Mouse (Mus musculus): ENCODE measurements at regions not wholly inside any gene's neighbourhood (a gene's known extent, or its start where the extent isn't known, plus 50 kb on each side); places are given as distances from the start of the nearest gene placed in this dataset.

DNA sequence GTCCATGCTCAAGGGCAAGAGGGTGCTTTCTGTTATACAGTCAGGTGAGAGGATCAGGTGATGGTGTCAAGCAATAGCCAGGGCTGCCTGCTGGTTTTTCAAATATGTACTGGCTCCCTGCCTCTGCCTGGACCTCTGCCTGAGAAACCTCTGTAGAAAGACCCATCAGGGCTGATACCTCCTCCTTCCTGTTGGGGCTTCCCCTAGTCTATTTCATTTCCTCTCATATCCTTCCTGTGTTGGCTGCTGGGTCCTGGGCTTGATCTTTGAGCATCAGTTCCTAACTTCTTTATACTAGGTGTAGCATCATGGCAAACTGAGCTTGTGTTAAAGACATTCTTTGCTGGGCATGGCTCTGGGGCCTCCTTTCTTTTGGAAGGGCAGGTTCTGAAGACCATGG lies 89.5 kb downstream of the Tmem38b start:
- DNase-seq (ENCODE audit: low read depth, low spot score) = no peak

DNA sequence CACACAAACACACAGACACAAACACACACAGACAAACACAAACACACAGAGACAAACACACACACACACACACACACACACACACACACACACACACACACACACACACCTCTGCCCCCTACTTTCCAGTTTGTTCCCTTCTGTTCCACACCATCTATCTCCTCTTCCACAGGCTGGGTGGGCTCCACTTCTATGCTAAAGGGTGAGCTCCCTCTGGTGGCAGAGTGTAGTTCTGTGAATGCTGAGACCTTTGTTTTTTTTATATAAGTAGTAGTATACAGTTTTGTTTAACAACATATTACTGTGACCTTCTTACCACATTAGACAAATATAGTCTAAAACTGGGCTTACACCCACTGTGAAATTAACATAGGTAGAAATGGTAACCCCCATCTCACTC lies 93.3 kb downstream of the Tmem38b start:
- peak; percentile 61 for DNase-seq (ENCODE audit: low read depth, low spot score)

DNA sequence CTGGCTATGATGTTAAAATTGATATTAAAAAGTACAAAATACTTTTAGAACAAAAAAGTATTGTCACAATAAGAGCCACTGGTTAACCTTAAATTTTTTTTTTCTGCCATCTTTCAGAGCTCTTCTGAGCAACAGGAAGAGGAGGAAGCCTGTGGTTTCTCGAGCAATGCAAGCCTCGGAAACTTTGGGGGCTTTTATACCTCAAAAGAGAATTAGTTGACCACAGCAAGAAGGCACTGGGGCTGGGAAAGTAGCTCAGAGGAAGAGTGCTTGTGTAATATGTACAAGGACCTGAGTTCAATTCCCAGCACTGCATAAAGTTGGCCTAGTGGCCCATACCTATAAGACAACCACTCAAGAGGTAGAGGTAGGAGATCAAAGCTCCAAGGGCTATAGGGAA lies 94.7 kb downstream of the Tmem38b start:
- no peak for DNase-seq (ENCODE audit: low read depth, low spot score)

DNA sequence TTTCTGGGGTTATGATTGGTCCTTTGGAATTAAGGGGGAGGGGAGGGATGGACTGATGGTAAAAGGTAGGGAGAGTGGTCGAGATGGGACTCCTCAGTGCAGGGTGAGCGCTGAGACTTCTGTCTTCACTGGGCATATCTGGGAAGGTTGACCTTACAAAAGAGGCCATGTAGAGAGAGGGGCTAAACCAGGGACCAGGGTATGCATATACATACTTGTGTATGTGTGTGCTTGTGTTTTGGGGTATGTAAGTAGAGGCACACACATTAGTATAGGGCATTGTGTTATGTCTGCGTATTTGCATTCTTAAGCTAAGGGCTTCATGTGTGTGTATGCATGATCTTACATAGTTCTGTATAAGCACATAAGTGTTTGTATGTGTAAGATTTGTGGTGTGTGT lies 105.2 kb downstream of the Tmem38b start:
- DNase-seq (ENCODE audit: low read depth, low spot score) = no peak

DNA sequence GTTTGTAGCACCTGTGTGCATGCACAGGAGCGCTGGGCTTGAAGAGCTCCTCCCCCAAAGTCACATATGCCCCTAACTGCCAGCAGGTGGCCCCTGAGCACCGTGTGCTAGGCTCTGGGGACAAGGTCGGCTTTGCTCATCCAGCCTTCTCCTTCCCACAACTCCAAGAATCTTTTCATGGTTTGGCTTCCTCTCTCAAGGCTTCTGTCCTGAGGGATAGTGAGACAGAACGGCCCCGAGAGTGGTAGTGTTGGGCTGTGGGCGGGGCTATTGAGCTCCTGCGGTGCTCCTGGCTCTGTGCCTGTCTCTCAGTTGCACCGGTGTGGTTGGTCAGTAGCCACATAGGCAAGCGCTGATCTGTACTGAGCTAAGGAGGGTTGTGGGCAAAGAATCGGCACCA lies 105.7 kb downstream of the Tmem38b start:
- DNase-seq (ENCODE audit: low read depth, low spot score) = peak; percentile 88

DNA sequence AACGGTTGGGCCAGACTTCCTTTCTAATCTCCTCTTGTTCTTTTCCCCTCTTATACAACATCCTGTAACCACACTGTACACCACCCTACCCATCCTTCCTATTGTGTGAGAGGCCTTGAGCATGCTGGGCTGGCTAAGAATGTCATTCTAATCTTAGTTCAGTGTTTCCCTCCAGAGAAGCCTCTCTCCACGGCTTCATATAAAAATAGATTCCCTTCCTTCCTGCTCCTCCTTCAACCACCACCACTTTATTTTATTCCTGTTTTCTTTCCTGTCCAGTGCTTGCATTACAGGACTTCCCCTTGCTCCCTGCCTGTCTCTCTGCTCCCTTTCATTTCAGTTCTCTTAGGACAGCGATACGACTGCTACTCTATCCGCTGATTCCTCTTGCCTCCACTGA lies 109.5 kb downstream of the Tmem38b start:
- no peak for DNase-seq (ENCODE audit: low read depth, low spot score)

DNA sequence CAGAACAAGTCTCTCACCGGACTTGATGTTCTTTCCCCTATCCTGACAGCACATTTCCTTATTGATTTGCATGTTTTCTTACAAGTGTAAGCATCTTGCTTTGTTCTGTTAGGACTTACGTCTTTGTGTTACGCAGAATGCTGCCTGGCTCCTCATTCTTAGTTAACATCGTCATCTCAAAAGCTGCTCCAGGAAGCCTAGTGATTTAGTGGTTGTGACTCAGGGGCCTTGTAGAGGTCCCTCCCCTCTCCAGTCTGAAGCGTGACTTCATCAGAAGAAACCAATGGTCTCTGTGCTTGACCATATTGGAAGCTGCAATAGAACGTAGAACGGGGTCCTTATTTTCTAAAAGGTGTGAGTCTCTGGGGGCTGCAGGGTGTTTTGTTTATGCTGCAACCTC lies 122.9 kb downstream of the Tmem38b start:
- DNase-seq (ENCODE audit: low read depth, low spot score) = no peak

DNA sequence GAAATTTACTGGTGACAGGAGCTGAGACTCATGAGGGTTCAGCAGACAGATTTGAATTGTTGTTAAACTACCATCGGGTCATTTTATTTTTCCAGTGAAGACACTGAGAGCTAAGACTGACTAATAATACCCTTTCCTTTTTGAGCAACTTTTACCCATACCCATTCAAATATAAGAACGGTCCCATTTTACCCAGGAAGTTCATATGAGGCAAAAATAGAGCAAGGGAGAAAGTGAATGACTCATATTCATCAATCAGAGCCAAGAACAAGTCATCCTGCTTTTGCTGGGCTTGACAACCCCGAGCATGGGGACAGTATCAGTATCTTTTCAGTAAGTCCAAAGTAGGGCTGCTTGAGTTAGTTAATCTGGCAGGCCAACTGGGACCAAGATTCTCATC lies 123.3 kb downstream of the Tmem38b start:
- DNase-seq (ENCODE audit: low read depth, low spot score) = no peak

DNA sequence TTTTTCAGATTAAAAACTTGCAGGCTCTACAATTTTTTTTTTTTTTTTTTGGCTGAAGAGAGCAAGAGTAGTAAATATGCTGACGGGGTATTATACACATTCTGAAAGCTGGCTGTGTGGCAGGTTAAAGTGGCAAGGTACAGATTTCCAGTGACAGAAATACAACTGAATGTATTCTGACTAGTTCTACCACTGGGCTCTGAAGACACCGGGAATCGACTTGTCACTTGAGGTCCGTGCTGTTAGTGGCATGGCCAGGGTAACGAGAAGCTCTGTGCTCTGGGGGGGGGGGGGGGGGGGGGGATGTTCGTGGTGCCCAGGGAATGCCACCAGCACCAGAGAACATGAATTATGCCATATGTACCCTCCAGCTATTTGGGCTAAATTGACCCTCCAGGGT lies 124.7 kb downstream of the Tmem38b start:
- DNase-seq (ENCODE audit: low read depth, low spot score) = no peak

DNA sequence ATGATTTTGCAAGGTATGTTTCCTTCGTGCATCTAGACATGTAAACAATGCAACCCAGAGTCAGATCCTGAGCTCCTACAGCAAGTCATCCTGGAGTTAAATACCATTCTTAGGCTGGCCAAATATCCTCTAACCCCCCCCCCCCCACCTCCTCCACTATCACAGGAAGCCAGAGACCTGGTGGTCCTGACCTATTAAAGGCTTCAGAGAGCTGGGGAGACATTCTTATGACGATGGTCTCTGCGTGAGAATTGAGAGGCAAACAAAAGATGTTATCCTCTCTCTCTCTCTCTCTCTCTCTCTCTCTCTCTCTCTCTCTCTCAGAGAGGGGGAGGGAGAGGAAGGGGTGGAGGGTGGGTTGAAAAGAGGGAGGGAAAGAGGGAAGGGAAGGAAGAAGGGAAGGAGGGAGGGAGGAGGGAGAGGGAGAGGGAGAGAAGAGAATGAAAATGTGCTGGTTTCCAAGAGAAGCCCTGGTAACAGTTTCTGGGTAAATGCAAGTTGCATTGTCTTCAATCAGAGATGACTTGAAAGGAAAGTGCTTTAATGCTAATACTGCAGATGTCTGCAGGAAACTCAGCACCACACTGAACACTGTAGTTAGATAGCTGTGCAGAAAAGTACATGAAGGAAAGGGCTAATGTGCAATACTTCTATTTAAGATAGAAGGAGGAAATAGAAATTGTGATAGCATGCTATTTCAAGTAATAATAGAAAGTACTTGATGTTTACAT lies 125.3 kb downstream of the Tmem38b start:
- no peak for DNase-seq (ENCODE audit: low read depth, low spot score)

DNA sequence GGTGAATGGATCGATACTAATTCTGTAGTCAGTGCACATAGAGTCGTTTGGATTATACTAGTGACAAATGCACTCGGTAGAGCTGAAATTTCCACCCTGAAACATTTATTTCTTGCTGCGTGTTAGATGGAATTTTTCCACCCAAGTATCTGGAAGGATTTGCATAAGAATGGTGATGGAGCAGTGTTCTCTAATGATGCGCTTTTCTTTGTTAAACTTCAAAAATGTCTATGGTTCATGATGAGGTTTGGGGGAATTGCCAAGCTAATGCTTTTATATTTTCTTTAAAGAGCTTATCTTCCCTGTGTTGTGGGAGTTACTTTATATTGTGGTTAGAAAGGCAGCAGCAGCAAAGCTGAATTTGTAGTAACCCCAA lies 125.9 kb downstream of the Tmem38b start:
- DNase-seq (ENCODE audit: low read depth, low spot score) = no peak

DNA sequence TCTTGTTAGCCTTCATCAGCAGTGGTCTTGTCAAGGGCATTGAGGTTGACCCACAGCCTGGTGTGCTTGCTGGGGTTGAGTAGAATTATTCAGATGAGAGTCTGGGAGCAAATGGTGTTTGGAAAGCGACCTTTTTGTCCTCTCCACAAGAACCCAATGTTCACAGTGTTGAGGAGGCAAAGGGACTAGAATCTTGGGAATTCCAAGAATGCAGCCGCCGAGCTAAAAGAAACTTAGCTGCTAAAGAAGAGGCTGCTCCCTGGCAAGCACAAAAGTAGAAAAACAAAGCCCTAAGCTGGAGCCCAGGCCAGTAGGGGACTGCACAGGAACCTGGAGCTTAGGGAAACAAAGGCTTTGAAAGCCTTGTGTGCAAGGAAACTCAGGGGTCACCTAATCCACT lies 126.4 kb downstream of the Tmem38b start:
- peak; percentile 95 for DNase-seq (ENCODE audit: low read depth, low spot score)

DNA sequence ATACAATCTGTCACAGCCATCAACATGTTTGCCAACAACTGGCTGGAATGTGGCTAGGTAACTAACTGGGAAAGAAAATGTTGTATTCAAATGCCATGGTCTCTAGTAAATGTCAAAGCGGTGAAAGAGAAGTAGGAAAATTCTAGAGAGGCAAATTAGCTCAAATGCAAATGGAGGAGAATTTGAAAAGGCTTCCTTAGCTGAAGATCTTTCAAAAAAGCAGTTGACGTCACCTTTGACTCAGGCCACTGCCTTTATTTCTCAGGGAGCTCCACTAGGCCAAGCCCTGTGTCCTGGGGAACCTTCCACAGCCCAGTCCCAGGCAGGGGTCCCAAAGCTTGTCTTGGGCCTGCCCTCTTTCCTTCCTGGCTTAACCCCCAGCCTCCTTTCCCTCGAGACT lies 136.6 kb downstream of the Tmem38b start:
- no peak for DNase-seq (ENCODE audit: low read depth, low spot score)

DNA sequence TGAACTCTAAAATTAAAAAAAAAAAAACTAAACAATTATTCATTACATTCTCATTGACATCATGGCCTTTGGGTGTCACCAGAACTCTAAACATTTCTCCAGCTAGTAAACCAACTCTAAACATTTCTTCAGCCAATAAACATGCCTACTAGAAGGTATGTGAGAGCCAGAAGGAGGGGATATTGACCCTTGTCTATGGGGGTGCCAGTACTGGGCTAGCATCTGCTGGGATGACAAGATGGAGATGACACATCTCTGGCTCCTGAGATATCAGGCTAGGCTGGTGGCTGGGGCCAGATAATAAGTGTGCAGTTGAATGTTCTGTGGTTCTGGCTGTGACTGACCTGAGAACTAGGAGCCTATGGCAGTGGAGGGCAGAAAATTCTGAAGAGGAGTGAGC lies 144.6 kb downstream of the Tmem38b start:
- no peak for DNase-seq (ENCODE audit: low read depth, low spot score)

DNA sequence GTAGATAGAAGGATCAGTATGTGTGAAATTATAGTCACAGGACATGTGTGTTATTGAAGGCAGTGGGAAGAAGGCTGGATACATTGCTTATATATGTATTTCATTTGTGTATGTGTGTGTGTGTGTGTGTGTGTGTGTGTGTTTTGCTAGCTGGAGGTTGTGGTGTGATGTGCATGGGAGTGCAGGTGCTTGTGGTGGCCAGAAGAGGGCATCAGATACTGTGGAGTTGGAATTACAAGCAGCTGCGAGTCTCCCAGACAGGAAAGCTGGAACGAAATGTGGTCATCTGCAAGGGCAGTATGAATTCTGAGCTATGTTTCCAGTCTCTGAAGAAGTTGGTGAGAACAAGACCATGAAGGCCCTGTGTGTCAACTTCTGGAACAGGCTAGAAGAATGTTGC lies 145.1 kb downstream of the Tmem38b start:
- peak; percentile 25 for DNase-seq (ENCODE audit: low read depth, low spot score)

DNA sequence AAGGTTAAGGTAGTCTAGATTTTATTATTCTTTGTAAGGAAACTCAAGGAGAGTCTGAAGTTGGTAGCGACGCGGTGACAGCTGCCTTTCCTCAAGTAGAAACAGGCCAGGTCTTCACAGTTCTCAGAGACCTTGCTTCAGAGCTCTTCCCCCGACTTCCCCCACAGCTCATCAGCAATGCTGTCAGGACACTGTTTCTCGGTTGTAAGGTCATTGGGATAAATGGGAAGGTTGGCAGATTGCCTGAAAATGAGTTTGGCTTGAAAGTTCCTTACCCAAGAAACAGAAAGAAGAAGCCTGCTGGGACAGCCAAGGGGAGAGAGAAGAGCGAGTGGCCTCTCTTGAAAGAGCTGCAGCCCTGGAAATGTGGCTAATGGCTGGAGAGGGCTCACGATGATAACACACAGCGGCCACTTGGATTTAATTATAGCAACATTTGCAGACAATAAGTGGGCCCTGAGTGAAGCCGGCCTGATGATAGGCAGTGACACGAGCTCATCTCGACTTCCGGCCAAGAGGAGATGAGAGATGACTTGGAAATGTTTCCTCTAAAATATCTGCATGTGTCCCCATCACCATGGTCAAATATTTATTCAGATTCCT lies 150.3 kb downstream of the Tmem38b start:
- DNase-seq (ENCODE audit: low read depth, low spot score) = no peak

DNA sequence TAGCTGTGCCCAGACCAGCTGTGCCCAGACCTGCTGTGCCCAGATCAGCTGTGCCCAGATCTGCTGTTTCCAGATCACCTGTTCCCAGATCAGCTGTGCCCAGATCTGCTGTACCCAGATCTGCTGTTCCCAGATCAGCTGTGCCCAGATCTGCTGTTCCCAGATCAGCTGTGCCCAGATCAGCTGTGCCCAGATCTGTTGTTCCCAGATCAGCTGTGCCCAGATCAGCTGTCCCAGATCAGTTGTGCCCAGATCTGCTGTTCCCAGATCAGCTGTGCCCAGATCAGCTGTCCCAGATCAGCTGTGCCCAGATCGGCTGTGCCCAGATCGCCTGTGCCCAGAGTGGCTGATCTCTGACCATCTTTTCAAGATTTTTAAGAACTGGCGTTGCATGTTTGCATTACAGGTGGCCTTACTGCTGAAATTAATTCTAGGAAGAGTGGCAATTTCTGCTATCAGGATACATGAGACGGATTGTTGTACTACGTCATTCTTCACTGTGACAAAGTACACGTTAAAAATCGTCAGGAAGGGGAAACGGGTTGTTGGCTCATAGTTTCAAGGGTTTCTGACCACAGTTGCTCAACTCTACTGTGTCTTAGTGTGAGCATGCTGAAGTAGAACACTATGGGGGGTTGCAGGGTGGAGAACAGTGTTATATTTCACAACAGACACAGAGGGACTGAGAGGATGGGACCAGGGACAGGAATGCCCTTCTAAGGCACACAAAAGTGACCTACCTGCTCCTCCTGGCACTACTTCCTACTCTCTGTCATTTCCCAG lies 160.9 kb downstream of the Tmem38b start:
- no peak for DNase-seq (ENCODE audit: low read depth, low spot score)

DNA sequence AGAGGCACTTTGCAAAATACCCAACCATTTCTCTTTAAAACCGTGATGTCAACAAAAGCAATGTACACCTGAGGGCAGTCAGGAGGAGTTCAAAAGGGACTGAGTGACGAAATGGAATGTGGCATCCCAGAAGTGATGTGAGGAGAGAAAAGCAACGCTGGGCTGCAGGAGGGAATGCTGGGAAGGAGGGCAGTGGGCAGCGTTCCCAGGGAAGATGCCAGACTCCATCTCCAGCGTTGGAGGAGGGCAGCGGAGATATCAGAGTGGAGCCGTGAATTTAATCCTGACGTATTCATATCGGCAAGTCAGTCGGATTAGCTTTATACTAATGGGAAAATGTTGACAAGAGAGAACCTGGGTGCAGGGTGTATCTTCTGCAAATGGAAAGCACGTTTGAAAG lies 161.7 kb downstream of the Tmem38b start:
- no peak for DNase-seq (ENCODE audit: low read depth, low spot score)

DNA sequence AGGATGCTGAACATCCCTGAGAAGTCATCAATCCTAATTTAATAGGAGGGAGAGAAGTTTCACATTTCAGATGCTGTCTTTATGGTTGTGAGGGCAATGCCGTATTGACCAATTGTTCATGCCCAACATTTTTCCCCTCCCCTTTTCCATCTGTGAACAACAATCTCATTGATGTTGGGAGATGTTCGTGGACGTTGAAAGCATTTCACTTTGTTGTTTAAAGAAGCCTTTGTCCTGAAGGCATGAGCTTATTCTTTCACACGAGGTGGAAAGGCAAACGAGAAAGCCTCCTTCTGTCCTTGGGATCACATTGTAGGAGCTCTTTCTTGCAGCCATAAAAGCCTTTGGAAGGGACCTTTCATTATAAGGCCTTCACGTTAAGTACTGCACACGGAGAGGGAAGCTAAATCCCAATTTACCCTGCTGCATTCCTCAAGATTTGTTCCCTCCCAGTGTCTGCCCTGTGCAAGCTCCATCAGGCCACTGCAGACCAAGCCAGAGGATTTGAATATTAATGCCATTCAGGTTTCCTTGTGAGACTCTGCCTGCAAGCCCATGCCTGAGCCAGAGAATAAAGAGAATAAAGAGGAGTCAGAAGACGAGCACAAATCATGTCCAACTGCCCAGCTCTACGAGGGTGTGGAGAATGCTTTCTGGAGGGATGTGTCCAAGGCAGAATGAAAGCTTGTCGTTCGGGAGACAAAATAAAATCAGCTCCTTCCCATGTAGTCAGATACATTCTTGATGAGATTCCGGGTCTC lies 195.4 kb downstream of the Tmem38b start:
- no peak for DNase-seq (ENCODE audit: low read depth, low spot score)

DNA sequence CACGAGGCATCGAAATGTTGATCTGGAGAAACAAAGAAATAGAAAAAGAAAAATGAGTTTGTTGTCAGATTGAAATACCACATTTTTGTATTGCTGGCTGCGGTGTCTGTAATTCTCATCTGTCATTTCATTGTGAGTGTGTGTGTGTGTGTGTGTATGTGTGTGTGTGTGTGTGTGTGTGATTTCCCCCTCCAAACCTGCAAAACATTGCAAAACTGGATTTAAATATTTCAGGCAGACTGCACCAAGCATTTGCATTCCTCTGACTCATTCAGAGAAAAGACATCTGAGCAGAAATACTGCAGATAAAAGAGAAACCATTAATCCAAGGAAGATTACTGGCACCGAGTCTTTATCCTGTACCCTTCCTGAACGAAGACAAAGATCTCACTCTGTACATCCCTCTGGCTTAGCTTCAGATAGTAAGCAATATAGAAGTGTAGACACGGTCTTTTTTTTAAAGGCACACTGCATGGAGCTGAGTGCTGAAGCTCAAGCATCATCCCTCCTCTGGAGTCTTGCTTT lies 196.1 kb downstream of the Tmem38b start:
- no peak for DNase-seq (ENCODE audit: low read depth, low spot score)

DNA sequence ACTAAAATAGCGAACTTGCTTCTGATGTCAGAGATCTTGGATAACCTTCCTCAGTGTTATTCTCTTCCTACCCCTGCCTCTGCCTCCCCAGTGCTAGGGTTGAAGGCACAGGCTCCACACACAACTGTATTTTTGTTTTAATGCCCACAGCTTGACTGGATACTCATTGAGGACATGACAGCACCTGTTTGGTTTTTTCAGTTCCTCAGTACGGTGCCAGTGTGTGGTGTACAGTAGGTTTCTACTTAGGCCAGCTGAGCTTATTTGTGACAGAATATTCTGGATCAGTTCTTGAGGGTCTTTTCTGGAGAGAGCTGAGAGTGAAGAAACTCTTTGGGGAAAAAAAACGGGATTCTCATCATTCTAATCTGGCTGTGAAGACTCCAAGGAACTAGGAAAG lies 201.1 kb downstream of the Tmem38b start:
- no peak for DNase-seq (ENCODE audit: low read depth, low spot score)

Data from ES-CJ7 (cell line).